Mouse (Mus musculus) embryonic facial prominence, embryonic 10.5 days (tissue): ENCODE measurements around the gene Cfi. TPM values are rescaled to one million over a fixed set of nuclear protein-coding genes. Genes with fewer than 3 reads are reported as not detected.
A peak's percentile ranks its signal among the peaks of the same experiment; 100 is the strongest.

Experiments
- DNase-seq: peaks from one replicate; pipeline ENCODE4 v3.0.0-alpha.2; 2017; ENCODE audit warnings: low spot score
- H3K27ac ChIP-seq: fragments of 300-500 bp; sonication (generic); replicated peaks from 2 replicates; pipeline ENCODE4 v1.5.1; 2016; ENCODE audit warnings: mild to moderate bottlenecking
- H3K27me3 ChIP-seq: fragments of 300-500 bp; sonication (generic); replicated peaks from 2 replicates; pipeline ENCODE4 v1.6.1; 2016; ENCODE audit warnings: low read depth, mild to moderate bottlenecking; ENCODE audit not compliant: poor library complexity, severe bottlenecking
- H3K36me3 ChIP-seq: fragments of 300-500 bp; sonication (generic); replicated peaks from 2 replicates; pipeline ENCODE4 v1.6.1; 2016; ENCODE audit warnings: mild to moderate bottlenecking, moderate library complexity
- H3K4me1 ChIP-seq: fragments of 300-500 bp; sonication (generic); 2 replicates; pipeline ENCODE4 v1.6.1; 2016
- H3K4me3 ChIP-seq: fragments of 300-500 bp; sonication (generic); 2 replicates; pipeline ENCODE4 v1.5.1; 2016; ENCODE audit warnings: mild to moderate bottlenecking, moderate library complexity
- H3K9me3 ChIP-seq: fragments of 300-500 bp; sonication (generic); 2 replicates; pipeline ENCODE4 v1.6.1; 2016; ENCODE audit warnings: mild to moderate bottlenecking
- WGBS: fragments of 180-500 bp; shearing (Covaris S2); methylation state at CpG from one replicate; pipeline ENCODE4 v1.1.7; 2016; 5-methylcytosine and 5-hydroxymethylcytosine counted together
- polyA plus RNA-seq: library from polyadenylated mRNA; unstranded; fragments of >200 nt; fragmentation: Nextera tagmentation; extraction: Ambion mirVana; gene quantifications from 2 replicates; pipeline ENCODE4 v1.2.1, GENCODE M21; 2016

Cfi gene
- polyA plus RNA-seq, 1 experiment from 2014 or later, result 0.59 TPM

DNA sequence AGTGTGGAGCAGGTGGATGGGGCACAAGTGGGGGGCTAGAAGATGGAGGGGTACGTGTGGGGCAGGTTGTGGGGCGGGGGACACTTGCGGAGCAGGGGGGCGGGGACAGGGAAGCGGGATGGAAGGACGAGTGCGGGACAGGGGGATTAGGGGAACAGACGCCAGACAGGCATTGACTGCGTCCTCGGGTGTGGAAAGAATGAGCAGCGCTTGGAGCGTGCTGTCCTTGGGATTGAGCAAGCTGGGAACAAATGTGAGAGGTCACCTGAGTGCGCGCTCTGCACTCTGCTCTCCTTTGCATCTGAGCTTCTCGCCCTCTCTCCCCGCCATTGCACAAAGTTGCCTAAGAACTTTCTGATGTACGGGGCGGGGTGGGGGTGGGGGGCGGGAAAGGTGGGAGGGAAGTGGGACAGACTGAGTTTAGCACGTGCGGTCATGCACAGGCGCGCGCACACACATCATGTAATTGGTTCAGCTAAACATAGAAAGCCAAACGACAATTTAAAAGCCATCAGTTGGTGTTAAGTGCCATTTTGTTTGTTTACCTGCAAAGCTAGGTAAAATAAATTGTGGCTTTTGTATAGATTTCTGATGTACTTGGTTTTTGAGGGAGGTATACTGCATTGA, 43.6 kb downstream of the Cfi start:
- Histone ChIP-seq H3K27ac (peak overlapping the region; percentile 89), H3K4me3 (peak overlapping the region; percentile 69), H3K27me3 (peaks cover 8% of the 10 kb centered on the region; the same call in 1 of the 2 replicates), H3K4me1 (peaks cover 21% of the 10 kb centered on the region), H3K9me3 (no peaks in the 10 kb centered on the region), H3K36me3 (no peaks in the 10 kb centered on the region)
- whole genome bisulfite sequencing, result under 1% methylated on average over 25 of the region's 25 CpGs
- DNase-seq, result peak; percentile 64

DNA sequence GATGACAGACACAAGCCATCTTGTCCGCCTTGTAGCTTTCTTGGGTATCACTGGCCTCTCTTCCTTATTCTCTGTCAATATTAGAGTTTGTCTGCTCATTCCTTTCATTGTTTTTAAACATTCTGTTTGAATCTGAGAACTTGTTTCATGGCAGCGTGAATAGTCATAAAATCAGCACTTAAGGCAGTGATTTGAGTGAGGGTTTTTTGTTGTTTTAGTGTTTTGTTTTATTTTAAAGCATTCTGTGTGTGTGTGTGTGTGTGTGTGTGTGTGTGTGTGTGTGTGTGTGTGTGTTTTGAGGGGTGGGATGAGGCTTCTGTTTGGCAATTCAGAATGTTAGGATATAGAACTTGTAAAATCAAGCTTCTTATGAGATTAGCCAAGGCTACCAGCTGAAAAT, 44.2 kb downstream of the Cfi start:
- Histone ChIP-seq H3K27ac (no peak overlapping the region), H3K4me1 (peaks cover 21% of the 10 kb centered on the region), H3K27me3 (peaks cover 8% of the 10 kb centered on the region; the same call in 1 of the 2 replicates), H3K36me3 (no peaks in the 10 kb centered on the region), H3K4me3 (peak overlapping the region; percentile 69), H3K9me3 (no peaks in the 10 kb centered on the region)
- WGBS, result 81% methylated on average over 2 of the region's 2 CpGs
- DNase-seq, result no peak

- H3K4me1 ChIP-seq, result peaks cover 21% of the 10 kb centered on the region
- WGBS, result 71% methylated on average over 8 of the region's 8 CpGs
- no peak overlapping the region for H3K27ac ChIP-seq
- H3K4me3 ChIP-seq, result no peak overlapping the region
- DNase-seq, result no peak
- no peaks in the 10 kb centered on the region for H3K9me3 ChIP-seq
- H3K36me3 ChIP-seq, result no peaks in the 10 kb centered on the region
- peaks cover 8% of the 10 kb centered on the region; the same call in 1 of the 2 replicates for H3K27me3 ChIP-seq
Measured at GRCm38 (mm10) chr3:129880925-129881593, 45.4 kb downstream of the Cfi start.

DNA sequence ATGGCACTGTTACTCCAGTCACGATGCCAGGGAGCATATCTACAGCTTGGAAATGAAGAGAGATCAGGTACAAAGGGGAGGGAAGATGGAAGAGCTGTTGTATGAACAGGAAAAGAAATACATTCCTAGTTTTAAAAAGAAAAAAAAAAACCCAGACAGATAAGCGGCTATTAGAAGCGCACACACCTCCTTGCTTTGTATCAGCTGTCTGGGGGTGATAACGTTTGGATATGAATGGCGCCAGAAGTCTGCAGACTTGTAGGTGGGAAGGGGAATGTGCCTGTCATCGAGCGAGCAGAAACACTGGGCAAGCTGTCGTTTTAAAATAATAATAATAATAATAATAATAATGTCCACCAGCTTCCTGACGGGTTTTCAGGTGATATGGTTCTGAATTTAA, 49.9 kb downstream of the Cfi start:
- no peak for DNase-seq
- peaks cover 6% of the 10 kb centered on the region; the same call in 1 of the 2 replicates for H3K36me3 ChIP-seq
- H3K4me1 ChIP-seq, result 0 out of 2 replicates have a peak, but pooled peaks cover 5% of the 10 kb centered on the region
- no peaks in the 10 kb centered on the region for H3K9me3 ChIP-seq
- 92% methylated on average over 9 of the region's 9 CpGs for WGBS
- no peak overlapping the region for H3K4me3 ChIP-seq
- H3K27ac ChIP-seq, result no peak overlapping the region
- no peaks in the 10 kb centered on the region for H3K27me3 ChIP-seq

DNA sequence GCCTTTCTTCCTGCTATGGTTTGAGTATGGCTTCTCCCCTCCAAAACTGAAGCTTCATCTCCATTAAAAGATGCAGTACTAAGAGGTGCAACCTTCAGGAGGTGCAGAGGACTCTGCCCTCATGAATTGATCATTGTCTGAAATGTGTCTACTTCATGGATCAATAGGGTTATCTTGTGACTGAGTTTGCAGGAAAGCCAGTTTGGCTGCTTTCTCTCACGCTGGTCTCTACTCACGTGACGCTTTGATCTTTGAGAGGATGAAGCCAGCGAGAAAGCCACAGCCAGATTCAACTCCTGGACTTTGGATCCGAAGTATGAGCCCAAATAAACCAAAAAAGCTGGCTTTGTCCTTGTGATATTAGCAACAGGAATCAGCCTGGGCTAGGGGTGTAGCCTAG, 50.7 kb downstream of the Cfi start:
- H3K4me1 ChIP-seq, result no peaks in the 10 kb centered on the region
- WGBS, result 76% methylated on average over 5 of the region's 5 CpGs
- no peaks in the 10 kb centered on the region for H3K27me3 ChIP-seq
- H3K4me3 ChIP-seq, result no peak overlapping the region
- no peak overlapping the region for H3K27ac ChIP-seq
- H3K9me3 ChIP-seq, result no peaks in the 10 kb centered on the region
- H3K36me3 ChIP-seq, result peaks cover 14% of the 10 kb centered on the region; the same call in 1 of the 2 replicates
- DNase-seq, result no peak

DNA sequence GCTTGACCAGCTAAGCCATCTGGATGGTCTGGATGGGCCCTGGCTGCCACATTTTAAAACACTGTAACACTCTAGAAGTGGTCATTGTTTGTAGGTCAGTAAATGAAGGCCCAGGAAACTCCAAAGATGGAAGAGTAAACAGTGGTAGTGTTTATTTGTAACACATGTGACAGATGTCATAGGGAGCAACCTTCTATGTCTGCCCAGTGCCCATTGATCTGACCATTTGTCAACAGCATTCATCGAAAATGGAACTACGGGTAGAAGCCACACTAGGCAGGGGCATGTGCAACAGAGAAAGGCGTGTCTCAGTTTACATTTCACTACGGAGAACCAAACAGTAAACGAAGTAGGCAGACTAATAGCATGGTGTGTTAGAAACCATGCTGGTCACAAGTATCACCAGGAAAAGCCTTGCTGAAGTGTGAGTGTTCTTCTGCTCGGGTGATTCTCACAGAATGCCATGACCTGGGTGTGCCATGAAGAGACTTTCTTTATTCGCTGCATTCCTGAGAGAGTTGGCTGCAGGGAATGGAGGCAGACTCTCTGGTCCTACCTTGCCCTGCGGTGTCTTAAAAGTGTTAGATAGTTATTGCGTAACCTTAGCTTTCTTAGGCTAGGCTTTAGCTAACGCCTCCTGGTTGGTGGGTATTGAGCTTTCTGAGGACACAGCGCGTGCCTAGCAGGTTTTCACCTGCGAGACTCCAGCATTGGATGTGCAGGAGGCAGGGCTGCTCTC, 52.3 kb downstream of the Cfi start:
- H3K36me3 ChIP-seq, result peaks cover 23% of the 10 kb centered on the region; the same call in 1 of the 2 replicates
- no peak overlapping the region for H3K27ac ChIP-seq
- DNase-seq, result no peak
- H3K27me3 ChIP-seq, result no peaks in the 10 kb centered on the region
- H3K4me1 ChIP-seq, result no peaks in the 10 kb centered on the region
- no peaks in the 10 kb centered on the region for H3K9me3 ChIP-seq
- no peak overlapping the region for H3K4me3 ChIP-seq
- 87% methylated on average over 13 of the region's 13 CpGs for WGBS

DNA sequence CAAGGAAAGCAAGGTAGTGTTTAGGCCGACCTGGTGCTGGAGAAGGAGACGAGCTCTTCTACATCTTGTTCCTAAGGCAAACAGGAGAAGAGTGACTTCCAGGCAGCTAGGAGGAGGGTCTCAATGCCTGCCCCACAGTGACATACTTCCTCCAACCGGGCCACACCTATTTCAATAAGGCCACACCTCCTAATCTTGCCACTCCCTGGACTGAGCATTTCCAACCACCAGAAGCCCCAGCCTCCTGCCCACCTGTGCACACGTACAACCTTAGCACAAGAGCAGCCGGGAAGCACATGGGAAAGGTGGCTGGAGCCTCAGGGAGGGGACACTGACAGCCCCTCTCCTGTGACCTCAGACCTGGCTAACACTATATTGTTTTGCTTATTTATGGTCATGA, 56.3 kb downstream of the Cfi start:
- Histone ChIP-seq H3K9me3 (no peaks in the 10 kb centered on the region), H3K27ac (no peak overlapping the region), H3K27me3 (no peaks in the 10 kb centered on the region), H3K4me3 (no peak overlapping the region), H3K36me3 (peaks cover 29% of the 10 kb centered on the region), H3K4me1 (no peaks in the 10 kb centered on the region)
- 84% methylated on average over 5 of the region's 5 CpGs for WGBS
- no peak for DNase-seq

- 93% methylated on average over 3 of the region's 3 CpGs for WGBS
- Histone ChIP-seq H3K36me3 (peaks cover 29% of the 10 kb centered on the region), H3K4me1 (no peaks in the 10 kb centered on the region)
Measured at GRCm38 (mm10) chr3:129893143-129893542, 57.5 kb downstream of the Cfi start.

GRCm38 (mm10) chr3:129896591-129896990, 60.9 kb downstream of the Cfi start:
- no peak for DNase-seq
- no peaks in the 10 kb centered on the region for H3K27me3 ChIP-seq
- H3K4me1 ChIP-seq, result peaks cover 7% of the 10 kb centered on the region
- no peak overlapping the region for H3K4me3 ChIP-seq
- H3K27ac ChIP-seq, result no peak overlapping the region
- 75% methylated on average over 6 of the region's 6 CpGs for WGBS
- peaks cover 15% of the 10 kb centered on the region for H3K36me3 ChIP-seq
- no peaks in the 10 kb centered on the region for H3K9me3 ChIP-seq

More at GRCm38 (mm10) chr3:129893143-129893542, 57.5 kb downstream of the Cfi start:
- Histone ChIP-seq H3K4me3 (no peak overlapping the region), H3K9me3 (no peaks in the 10 kb centered on the region), H3K27me3 (no peaks in the 10 kb centered on the region), H3K27ac (no peak overlapping the region)
- DNase-seq, result no peak

GRCm38 (mm10) chr3:129898886-129899285, 63.2 kb downstream of the Cfi start:
- Histone ChIP-seq H3K4me1 (peaks cover 22% of the 10 kb centered on the region), H3K36me3 (peaks cover 3% of the 10 kb centered on the region; the same call in 1 of the 2 replicates), H3K4me3 (no peak overlapping the region), H3K27ac (no peak overlapping the region), H3K27me3 (no peaks in the 10 kb centered on the region), H3K9me3 (no peaks in the 10 kb centered on the region)
- no peak for DNase-seq
- WGBS, result 62% methylated on average over 4 of the region's 4 CpGs

DNA sequence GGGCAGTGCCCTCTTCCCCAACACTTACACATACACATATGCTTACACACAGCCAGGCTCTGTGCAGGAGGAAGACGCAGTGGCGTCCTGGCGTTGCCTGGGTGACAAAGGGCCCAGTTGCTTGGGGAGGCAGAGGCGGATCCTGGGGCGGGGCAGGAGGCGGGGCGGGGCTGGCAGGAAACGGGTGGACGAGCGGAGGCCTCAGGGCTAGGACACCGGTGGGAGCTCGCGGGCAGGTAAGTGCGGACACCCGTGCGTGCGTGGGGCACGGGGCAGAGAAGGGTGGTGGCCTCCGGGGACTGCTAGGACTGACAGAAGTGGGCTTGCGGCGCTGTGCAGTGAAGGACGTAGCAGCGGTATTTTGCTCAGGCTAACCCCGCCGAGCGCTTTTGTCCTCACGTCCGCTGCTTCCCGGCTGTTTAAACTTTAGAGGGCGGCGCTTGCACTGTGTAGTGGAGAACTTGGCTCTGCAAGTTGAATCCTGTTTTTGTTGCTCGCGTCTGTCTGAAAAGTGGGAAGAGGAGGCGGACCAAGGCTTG, 65.7 kb downstream of the Cfi start, which contains the start of gene Casp6:
Gene Casp6, plus strand, starts transcription at position 155 of the 539 bp plus-strand sequence.
- no peaks in the 10 kb centered on the region for H3K27me3 ChIP-seq
- H3K9me3 ChIP-seq, result no peaks in the 10 kb centered on the region
- under 1% methylated on average over 34 of the region's 34 CpGs for WGBS
- H3K36me3 ChIP-seq, result peaks cover 14% of the 10 kb centered on the region
- peaks cover 22% of the 10 kb centered on the region for H3K4me1 ChIP-seq
- peak within 1 kb of the TSS; percentile 91 for H3K27ac ChIP-seq
- peak; percentile 92 for DNase-seq
- H3K4me3 ChIP-seq, result peak within 1 kb of the TSS; percentile 75

DNA sequence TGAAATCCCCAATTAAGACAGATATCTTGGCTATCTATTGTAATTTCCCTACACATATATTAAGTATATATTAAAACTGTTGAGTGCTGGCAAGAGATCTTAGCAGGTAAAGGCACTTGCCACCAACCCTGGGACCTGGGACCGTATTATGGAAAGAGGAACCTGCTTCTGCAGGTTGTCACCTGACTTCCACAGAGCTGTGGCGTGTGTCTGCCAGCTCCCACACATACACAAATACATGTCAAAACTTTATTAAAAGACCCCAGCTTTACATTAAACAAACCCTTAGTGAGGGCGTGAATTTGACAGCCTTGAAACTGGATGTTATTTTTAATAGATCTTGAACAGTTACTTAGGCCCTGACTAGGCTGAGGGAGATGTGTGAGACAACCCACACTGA, 67.7 kb downstream of the Cfi start:
- WGBS, result 92% methylated on average over 3 of the region's 3 CpGs
- DNase-seq, result no peak
- Histone ChIP-seq H3K36me3 (peaks cover 33% of the 10 kb centered on the region), H3K27ac (no peak overlapping the region), H3K9me3 (no peaks in the 10 kb centered on the region), H3K4me1 (peaks cover 22% of the 10 kb centered on the region), H3K4me3 (no peak overlapping the region), H3K27me3 (no peaks in the 10 kb centered on the region)
